Mouse (Mus musculus): ENCODE results near the gene Tfeb. TPM values are rescaled to one million over a fixed set of nuclear protein-coding genes. Genes with fewer than 3 reads are reported as not detected.

Tfeb gene
- polyA plus RNA-seq, 1 experiment from 2014 or later: 23.0 TPM

DNA sequence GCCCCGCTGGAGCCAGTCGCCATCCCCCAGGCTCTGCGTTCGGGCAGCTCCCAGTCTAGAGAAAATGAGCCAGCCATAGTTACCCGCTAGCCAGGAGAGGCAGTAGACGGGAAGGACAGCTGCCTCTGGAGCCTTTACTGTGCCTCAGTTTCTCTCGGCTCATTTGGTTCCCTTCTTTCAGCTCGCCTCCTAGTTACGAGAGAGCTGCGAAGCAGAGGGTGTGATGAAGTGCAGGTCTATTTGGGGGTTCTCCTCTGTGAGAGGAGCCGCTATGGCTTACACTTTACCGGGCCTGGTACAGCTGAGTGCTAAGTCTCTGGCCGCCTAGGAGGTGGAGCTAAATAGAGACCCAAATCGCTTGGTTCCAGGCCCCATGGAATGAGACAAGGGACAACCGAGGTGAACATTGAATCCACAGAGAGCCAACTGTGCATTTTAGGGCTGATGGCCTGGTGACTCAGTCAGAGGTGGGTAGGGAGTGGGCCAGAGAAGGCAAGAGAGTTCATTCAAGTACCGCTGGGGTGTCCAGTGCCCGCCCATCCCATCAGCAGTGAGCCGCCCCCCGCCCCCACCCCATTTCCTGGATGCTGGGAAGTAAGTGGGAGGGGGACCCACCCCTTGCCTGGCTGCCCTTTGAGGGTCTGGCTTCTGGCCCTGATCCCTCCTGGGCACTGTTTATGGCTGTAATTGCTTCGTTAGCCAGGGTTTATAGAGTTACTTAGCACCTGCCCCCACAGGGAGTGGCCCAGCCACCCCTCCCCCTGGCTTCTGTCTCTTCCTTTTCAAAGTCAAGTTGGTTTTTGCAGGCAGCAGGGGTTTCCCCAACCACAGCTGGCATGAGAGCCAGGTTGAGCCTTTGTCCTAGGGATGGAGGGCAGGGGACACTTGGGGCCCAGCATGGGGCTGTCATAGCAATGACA is 2.3 kb downstream of the Tfeb start:
- peak overlapping the region; percentile 77 for H3K9ac ChIP-seq (ENCODE audit: low read depth, low read length)
- 10% methylated on average over 20 of the region's 20 CpGs for WGBS
- ATAC-seq (replicated peaks; ENCODE audit: low FRiP score, low read depth) (0 out of 2 replicates have a peak, but pooled peaks have one; percentile 2), DNase-seq (ENCODE audit: low spot score) (peak; percentile 65)
- peak overlapping the region; percentile 65 for H3K4me2 ChIP-seq (ENCODE audit: low read length)
- H3K4me1 ChIP-seq (replicated peaks; ENCODE audit: insufficient read depth, low read length): peaks cover 13% of the 10 kb centered on the region
- H3K27ac ChIP-seq: peak overlapping the region; percentile 87
- peak overlapping the region; percentile 66 for H3K4me3 ChIP-seq (replicated peaks; ENCODE audit: low read depth, low read length)
- TF ChIP-seq CTCF (IDR thresholded peaks at IDR 0.05; ENCODE audit: low read depth): no peak
- no peaks in the 10 kb centered on the region for H3K27me3 ChIP-seq (ENCODE audit: insufficient read depth, low read length)
- H3K36me3 ChIP-seq (ENCODE audit: insufficient read depth, low read length): no peaks in the 10 kb centered on the region
- no peaks in the 10 kb centered on the region for H3K9me3 ChIP-seq (replicated peaks; ENCODE audit: low read length)

DNA sequence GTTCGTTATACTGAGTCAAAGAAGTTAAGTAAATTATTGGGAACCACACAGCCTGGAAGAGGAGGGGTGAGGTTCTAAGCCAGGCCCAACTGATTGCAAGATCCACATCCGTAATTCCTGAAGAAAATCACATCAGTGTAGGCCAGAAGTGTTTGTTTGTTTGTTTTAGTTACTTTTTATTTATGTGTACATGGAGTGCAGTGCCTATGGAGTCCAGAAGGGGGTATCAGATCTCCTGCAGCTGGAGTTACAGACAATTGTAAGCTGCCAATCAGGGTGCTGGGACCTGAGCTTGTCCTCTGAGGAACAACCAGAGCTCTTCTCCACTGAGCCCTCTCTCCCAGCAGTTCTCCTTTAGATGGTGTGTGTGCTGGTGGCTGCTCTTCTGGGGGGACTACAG is 3.4 kb downstream of the Tfeb start:
- Histone ChIP-seq H3K9me3 (replicated peaks; ENCODE audit: low read length) (no peaks in the 10 kb centered on the region), H3K4me1 (replicated peaks; ENCODE audit: insufficient read depth, low read length) (peaks cover 13% of the 10 kb centered on the region), H3K4me3 (replicated peaks; ENCODE audit: low read depth, low read length) (no peak overlapping the region), H3K9ac (ENCODE audit: low read depth, low read length) (no peak overlapping the region), H3K27me3 (ENCODE audit: insufficient read depth, low read length) (no peaks in the 10 kb centered on the region), H3K27ac (no peak overlapping the region; the same call in 1 of the 2 replicates), H3K36me3 (ENCODE audit: insufficient read depth, low read length) (no peaks in the 10 kb centered on the region), H3K4me2 (ENCODE audit: low read length) (no peak overlapping the region)
- DNase-seq (ENCODE audit: low spot score): no peak
- 70% methylated on average over 2 of the region's 2 CpGs for WGBS
- no peak for ATAC-seq (replicated peaks; ENCODE audit: low FRiP score, low read depth)
- peak; percentile 38 for TF ChIP-seq CTCF (IDR thresholded peaks at IDR 0.05; ENCODE audit: low read depth)

DNA sequence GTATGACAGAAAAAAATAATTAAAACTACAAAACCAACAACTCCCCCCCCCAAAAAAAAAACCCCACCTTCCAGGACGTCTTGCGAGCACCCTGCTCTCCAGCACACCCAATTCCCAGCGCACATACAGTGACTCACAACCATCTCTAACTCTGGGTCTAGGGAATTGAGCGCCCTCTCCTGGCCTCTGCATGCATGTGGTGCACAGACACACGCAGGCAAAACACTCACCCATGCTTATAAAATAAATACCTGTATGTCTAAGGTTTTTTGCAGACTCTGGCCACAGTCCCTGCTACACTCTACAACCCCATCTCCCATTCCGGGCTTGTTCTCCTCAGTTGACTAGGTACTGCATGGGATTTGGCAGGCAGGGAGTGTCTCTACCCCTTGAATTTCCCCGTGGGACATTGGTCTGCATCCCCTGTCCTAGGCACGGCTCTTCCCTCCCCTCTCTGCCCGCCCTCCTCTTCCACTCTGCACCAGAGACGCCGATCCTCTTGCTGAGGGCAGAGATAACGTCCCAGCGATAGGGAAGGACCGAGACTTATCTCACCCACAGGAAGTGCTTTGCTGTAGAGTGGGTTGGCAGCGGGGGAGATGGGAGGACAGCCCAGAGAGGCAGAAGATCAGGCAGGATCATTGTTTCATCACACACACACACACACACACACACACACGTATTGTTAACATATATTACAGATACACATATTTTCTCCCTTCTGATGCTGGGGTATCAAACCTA is 6.3 kb downstream of the Tfeb start:
- no peak for DNase-seq (ENCODE audit: low spot score)
- peaks cover 13% of the 10 kb centered on the region for H3K4me1 ChIP-seq (replicated peaks; ENCODE audit: insufficient read depth, low read length)

DNA sequence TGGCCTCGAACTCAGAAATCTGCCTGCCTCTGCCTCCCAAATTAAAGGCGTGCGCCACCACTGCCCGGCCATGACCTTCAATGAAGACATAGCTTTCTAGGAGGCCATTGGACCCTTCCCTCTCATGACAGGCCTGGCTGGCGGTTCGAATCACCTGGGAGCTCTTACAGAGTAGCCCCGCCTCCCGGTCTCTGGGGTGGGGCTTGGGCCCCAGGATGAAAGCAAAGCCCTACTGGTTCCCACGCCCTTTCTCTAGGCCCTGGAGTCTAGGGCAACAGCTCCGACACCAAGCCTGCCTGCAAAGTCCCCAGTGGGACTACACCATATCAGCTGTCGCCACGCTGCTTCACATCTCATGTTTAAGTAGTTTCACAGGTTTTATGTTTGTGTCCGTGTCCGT is 7.3 kb downstream of the Tfeb start:
- ATAC-seq (replicated peaks; ENCODE audit: low FRiP score, low read depth) (no peak), DNase-seq (ENCODE audit: low spot score) (no peak)
- peaks cover 6% of the 10 kb centered on the region for H3K4me1 ChIP-seq (replicated peaks; ENCODE audit: insufficient read depth, low read length)
- no peak overlapping the region for H3K4me3 ChIP-seq (replicated peaks; ENCODE audit: low read depth, low read length)
- H3K27me3 ChIP-seq (ENCODE audit: insufficient read depth, low read length): no peaks in the 10 kb centered on the region
- no peak overlapping the region for H3K4me2 ChIP-seq (ENCODE audit: low read length)
- no peak overlapping the region for H3K9ac ChIP-seq (ENCODE audit: low read depth, low read length)
- no peaks in the 10 kb centered on the region for H3K36me3 ChIP-seq (ENCODE audit: insufficient read depth, low read length)
- no peak for TF ChIP-seq CTCF (IDR thresholded peaks at IDR 0.05; ENCODE audit: low read depth)
- no peak overlapping the region for H3K27ac ChIP-seq
- WGBS: 92% methylated on average over 14 of the region's 14 CpGs
- H3K9me3 ChIP-seq (replicated peaks; ENCODE audit: low read length): no peaks in the 10 kb centered on the region

More for the DNA sequence above, 6.3 kb downstream of the Tfeb start:
- Histone ChIP-seq H3K9me3 (replicated peaks; ENCODE audit: low read length) (no peaks in the 10 kb centered on the region), H3K9ac (ENCODE audit: low read depth, low read length) (no peak overlapping the region), H3K27ac (no peak overlapping the region), H3K27me3 (ENCODE audit: insufficient read depth, low read length) (no peaks in the 10 kb centered on the region), H3K36me3 (ENCODE audit: insufficient read depth, low read length) (no peaks in the 10 kb centered on the region), H3K4me3 (replicated peaks; ENCODE audit: low read depth, low read length) (no peak overlapping the region), H3K4me2 (ENCODE audit: low read length) (no peak overlapping the region)
- WGBS: 48% methylated on average over 16 of the region's 16 CpGs
- ATAC-seq (replicated peaks; ENCODE audit: low FRiP score, low read depth): no peak
- TF ChIP-seq CTCF (IDR thresholded peaks at IDR 0.05; ENCODE audit: low read depth): peak; percentile 45

DNA sequence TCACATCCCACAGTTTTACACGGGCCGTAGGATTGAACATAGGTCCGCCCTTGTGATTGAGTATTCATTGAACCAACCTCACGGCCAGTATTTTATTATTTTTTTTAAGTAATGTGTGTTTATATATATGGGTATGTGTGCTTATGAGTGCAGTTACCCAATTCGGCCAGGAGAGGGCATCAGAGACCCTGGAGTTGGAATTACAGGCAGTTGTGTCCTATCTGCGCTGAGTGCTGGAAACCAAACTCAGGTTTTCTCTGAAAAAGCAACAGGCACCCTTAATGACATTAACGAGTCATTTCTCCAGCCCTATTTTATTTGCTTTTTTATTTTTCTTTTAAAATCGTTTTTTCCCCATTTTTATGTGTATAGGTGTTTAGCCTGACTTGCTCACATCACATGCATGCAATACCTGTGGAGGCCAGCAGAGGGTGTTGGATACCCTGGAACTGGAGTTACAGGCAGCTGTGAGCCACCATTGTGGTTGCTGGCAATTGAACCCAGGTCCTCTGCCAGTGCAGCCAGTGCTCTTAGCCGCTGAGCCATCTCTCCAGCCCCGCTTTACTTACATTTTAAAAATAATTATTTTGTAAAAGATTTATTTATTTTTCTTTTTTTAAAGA is 8.0 kb downstream of the Tfeb start:
- WGBS: 89% methylated on average over 10 of the region's 10 CpGs
- H3K4me3 ChIP-seq (replicated peaks; ENCODE audit: low read depth, low read length): no peak overlapping the region

More for the DNA sequence above, 8.0 kb downstream of the Tfeb start:
- H3K36me3 ChIP-seq (ENCODE audit: insufficient read depth, low read length): no peaks in the 10 kb centered on the region
- TF ChIP-seq CTCF (IDR thresholded peaks at IDR 0.05; ENCODE audit: low read depth): peak; percentile 44
- H3K4me1 ChIP-seq (replicated peaks; ENCODE audit: insufficient read depth, low read length): no peaks in the 10 kb centered on the region
- H3K9ac ChIP-seq (ENCODE audit: low read depth, low read length): no peak overlapping the region
- DNase-seq (ENCODE audit: low spot score) (no peak), ATAC-seq (replicated peaks; ENCODE audit: low FRiP score, low read depth) (no peak)
- H3K4me2 ChIP-seq (ENCODE audit: low read length): no peak overlapping the region
- no peak overlapping the region for H3K27ac ChIP-seq
- H3K9me3 ChIP-seq (replicated peaks; ENCODE audit: low read length): no peaks in the 10 kb centered on the region
- H3K27me3 ChIP-seq (ENCODE audit: insufficient read depth, low read length): no peaks in the 10 kb centered on the region
